Mouse (Mus musculus) stomach, postnatal 0 days (tissue): ENCODE results near the gene Tmem253.

Experiments
- CTCF ChIP-seq: IDR thresholded peaks from 2 replicates; pipeline ENCODE4 v1.5.1; 2016; ENCODE audit warnings: antibody characterized with exemption, low read depth, mild to moderate bottlenecking, moderate library complexity
- EP300 ChIP-seq: optimal IDR thresholded peaks from 2 replicates; pipeline ENCODE3; 2016; ENCODE audit warnings: antibody characterized with exemption

- TF ChIP-seq CTCF: no peak
- TF ChIP-seq EP300: no peak
Measured at GRCm38 (mm10) chr14:52021568-52022212, 6.2 kb downstream of the Tmem253 start.
